Mouse (Mus musculus): ENCODE data around the gene Slc35a5.

DNA sequence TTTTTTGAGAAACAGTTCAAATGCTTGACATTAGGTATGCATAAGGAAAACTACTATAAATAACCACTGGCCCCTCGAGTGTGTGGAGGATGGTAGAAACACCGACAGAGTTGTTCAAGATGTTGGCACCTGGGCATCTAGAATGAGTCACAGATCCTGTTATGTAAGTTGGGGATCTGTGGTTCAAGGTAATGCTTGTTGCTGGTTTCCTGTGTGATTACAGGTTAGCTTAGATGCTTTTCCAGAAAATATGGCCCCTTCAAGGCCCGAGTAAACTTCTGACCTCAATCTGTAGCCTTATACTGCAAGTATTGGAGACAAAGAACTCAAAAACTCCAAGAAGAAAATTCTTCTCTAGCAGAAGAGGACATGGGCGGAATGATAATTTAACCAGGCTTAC, 45.9 kb upstream of the Slc35a5 start:
- TF ChIP-seq EP300 (optimal IDR thresholded peaks at IDR 0.05) (no peak), CTCF (IDR thresholded peaks at IDR 0.05; ENCODE audit: low read depth) (no peak)

Data from stomach, postnatal 0 days (tissue).